In genomic region chr12:31712233-31712632, GRCm38 (mm10) we compare ENCODE assay signal across 9 mouse cellular contexts. TPM values are rescaled to one million over a fixed set of nuclear protein-coding genes. Genes with fewer than 3 reads are reported as not detected.
DNase-seq lines count a peak whose midpoint lies in the region; ATAC-seq and TF ChIP-seq lines count a peak whose summit lies in the region.
"Had no signal": no experiment of that assay in that cellular context is flagged by ENCODE, and none has a peak within 500 bp of the region (broad histone marks: within the 10 kb centered on the region; RNA-seq: fewer than 3 reads in every experiment).

No protein-coding gene starts in this region.

- ATAC-seq in heart, embryonic 11.5 days (replicated peaks; ENCODE audit: insufficient number of reproducible peaks, low FRiP score, low TSS enrichment) = no peak

- no peaks in the 10 kb centered on the region for H3K9me3 ChIP-seq in heart, embryonic 11.5 days (replicated peaks; ENCODE audit: control insufficient read depth, low read length)
- H3K9me3 ChIP-seq in midbrain, embryonic 10.5 days (replicated peaks) = no peaks in the 10 kb centered on the region

- H3K4me3 ChIP-seq in heart, embryonic 11.5 days (ENCODE audit: low read depth, low read length) = peak overlapping the region; percentile 36
- peak overlapping the region; percentile 7; the same call in 1 of the 2 replicates for H3K4me3 ChIP-seq in midbrain, embryonic 10.5 days

- H3K9ac ChIP-seq in heart, embryonic 11.5 days (ENCODE audit: low read depth, low read length) = peak overlapping the region; percentile 40

- 0 out of 2 replicates have a peak, but pooled peaks cover 2% of the 10 kb centered on the region for H3K36me3 ChIP-seq in heart, embryonic 11.5 days (ENCODE audit: control insufficient read depth, insufficient read depth, low read length)
- no peaks in the 10 kb centered on the region for H3K36me3 ChIP-seq in midbrain, embryonic 10.5 days

- no peak overlapping the region for H3K27ac ChIP-seq in heart, embryonic 11.5 days (ENCODE audit: low read depth, low read length)
- no peak overlapping the region for H3K27ac ChIP-seq in midbrain, embryonic 10.5 days (replicated peaks)

- no peak for DNase-seq in heart, postnatal 36 days
- DNase-seq in 416B (ENCODE audit: low read depth) = peak; percentile 50
- peak; percentile 80 for DNase-seq in brain, embryonic 14.5 days (ENCODE audit: low read depth)
- no peak for DNase-seq in midbrain, embryonic 10.5 days (ENCODE audit: low spot score)
- no peak for DNase-seq in T-cell, adult 2 months (ENCODE audit: low spot score)
- DNase-seq in c-Kit-positive CD71-positive TER-119-positive erythroid progenitor cells, embryonic 14.5 days (ENCODE audit: low spot score) = no peak
- DNase-seq in lung, postnatal 25 days (ENCODE audit: low spot score) = no peak

- H3K27me3 ChIP-seq in heart, embryonic 11.5 days (ENCODE audit: control insufficient read depth, insufficient read depth, low read length) = no peaks in the 10 kb centered on the region
- H3K27me3 ChIP-seq in midbrain, embryonic 10.5 days (ENCODE audit: low read depth, poor library complexity, severe bottlenecking) = no peaks in the 10 kb centered on the region

- TF ChIP-seq CTCF in brain, embryonic 14.5 days (IDR thresholded peaks at IDR 0.05; ENCODE audit: borderline replicate concordance, extremely low read depth, insufficient read depth, insufficient read length) = no peak

- H3K4me1 ChIP-seq in heart, embryonic 11.5 days (ENCODE audit: control insufficient read depth, insufficient read depth, low read length) = no peaks in the 10 kb centered on the region
- H3K4me1 ChIP-seq in midbrain, embryonic 10.5 days = peaks cover 2% of the 10 kb centered on the region; the same call in 1 of the 2 replicates

- 43% methylated on average over 5 of the region's 5 CpGs for WGBS in heart, embryonic 11.5 days (ENCODE audit: insufficient replicate concordance)
- WGBS in midbrain, embryonic 10.5 days = 71% methylated on average over 5 of the region's 5 CpGs

- H3K4me2 ChIP-seq in heart, embryonic 11.5 days = peak overlapping the region; percentile 54

- TF ChIP-seq POLR2A in brain, embryonic 14.5 days (IDR thresholded peaks at IDR 0.05; ENCODE audit: borderline replicate concordance, extremely low read depth, insufficient read depth, insufficient read length, poor library complexity, severe bottlenecking) = no peak

- intact Hi-C loops in heart, postnatal 36 days (cut with DNase I) = loop anchor here (10.0 kb wide), 1 partner anchor 337 kb away; no protein-coding TSS in a partner anchor

RNA-seq across cellular contexts. Expression of gene Gpr22, which starts 1.5 kb away (rescaled TPM):
- 17.6 and 19.5 TPM in 2 replicates for polyA plus RNA-seq in heart, embryonic 11.5 days (2014; fragmentation: Nextera tagmentation; extraction: Ambion mirVana)
- 10 to 100 TPM; 11.1 to 24.8 TPM for total RNA-seq in heart, postnatal 36 days (2021)
- polyA plus RNA-seq in brain, embryonic 14.5 days (2012; rRNA removed) = 8.4 and 11.0 TPM in 2 replicates
- 1.1 and 2.1 TPM in 2 replicates for polyA plus RNA-seq in midbrain, embryonic 10.5 days (2016; fragmentation: Nextera tagmentation; extraction: Ambion mirVana)
- total RNA-seq: liver, adult 2 months had no signal
- polyA plus RNA-seq: liver, adult 2 months had no signal

RNA-seq across cellular contexts. Expression of gene Cog5, which starts 57.6 kb away (rescaled TPM):
- 32.3 and 37.3 TPM in 2 replicates for polyA plus RNA-seq in heart, embryonic 11.5 days (2014; fragmentation: Nextera tagmentation; extraction: Ambion mirVana)
- total RNA-seq in heart, postnatal 36 days (2021) = 10 to 100 TPM; 54.1 to 57.1 TPM
- 32.9 and 36.2 TPM in 2 replicates for polyA plus RNA-seq in brain, embryonic 14.5 days (2012; rRNA removed)
- 24.6 and 29.0 TPM in 2 replicates for polyA plus RNA-seq in midbrain, embryonic 10.5 days (2016; fragmentation: Nextera tagmentation; extraction: Ambion mirVana)

RNA-seq across cellular contexts. Expression of gene Dus4l, which starts 57.6 kb away (rescaled TPM):
- 9.0 and 9.6 TPM in 2 replicates for polyA plus RNA-seq in heart, embryonic 11.5 days (2014; fragmentation: Nextera tagmentation; extraction: Ambion mirVana)
- 1 to 10 TPM; 7.2 to 7.6 TPM for total RNA-seq in heart, postnatal 36 days (2021)
- 7.5 and 9.8 TPM in 2 replicates for polyA plus RNA-seq in brain, embryonic 14.5 days (2012; rRNA removed)
- polyA plus RNA-seq in midbrain, embryonic 10.5 days (2016; fragmentation: Nextera tagmentation; extraction: Ambion mirVana) = 10.3 and 10.6 TPM in 2 replicates

Comparison
In these comparisons a context has a peak if more than half of its experiments do, and no peak if none do; other contexts are left out.
1. DNase-seq: peak in 416B (single experiment) and brain, embryonic 14.5 days (single experiment); none in heart, postnatal 36 days (0 of 2), midbrain, embryonic 10.5 days (single experiment), T-cell, adult 2 months (single experiment), c-Kit-positive CD71-positive TER-119-positive erythroid progenitor cells, embryonic 14.5 days (single experiment) and lung, postnatal 25 days (single experiment).